Mouse (Mus musculus): ENCODE results near the gene Tmem230.

DNA sequence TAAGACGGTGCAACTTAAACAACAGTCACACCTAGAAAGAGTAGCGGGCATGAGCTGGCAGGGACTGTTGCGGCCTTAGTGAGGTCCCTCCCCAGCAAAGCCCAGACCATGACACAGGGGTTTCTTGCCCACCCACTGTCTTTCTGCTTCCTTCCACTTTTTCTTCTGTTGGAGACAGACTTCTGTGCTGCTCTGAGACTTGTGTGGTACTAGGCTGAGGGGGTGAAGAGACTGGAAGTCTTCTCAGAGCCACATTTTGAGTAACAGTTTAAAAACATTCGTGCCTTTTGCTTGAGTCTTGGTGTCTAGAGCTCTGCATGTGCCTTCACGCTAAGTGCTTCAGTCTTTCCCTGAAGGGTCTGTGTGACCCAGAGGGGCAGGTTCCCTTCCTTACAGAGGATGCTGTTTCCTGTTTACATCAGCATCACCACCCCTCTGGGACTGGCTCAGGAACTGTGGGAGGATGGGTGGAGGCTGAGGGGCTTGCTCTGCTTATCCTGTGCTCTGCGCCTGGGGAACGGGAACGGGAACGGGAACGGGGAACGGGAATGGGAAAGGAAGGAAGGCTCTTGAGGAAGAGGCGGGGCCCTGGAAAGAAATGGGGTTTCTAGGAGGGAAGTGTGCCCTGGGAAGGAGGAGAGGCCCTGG, 37.0 kb upstream of the Tmem230 start:
- TF ChIP-seq CTCF (IDR thresholded peaks at IDR 0.05; ENCODE audit: borderline replicate concordance, insufficient read depth, low read length) (no peak), POLR2A (IDR thresholded peaks at IDR 0.05; ENCODE audit: low read depth, low read length) (no peak)

All from embryonic fibroblast, embryonic 13.5 days (primary cell).